ENCODE assay signal across 12 mouse cellular contexts in genomic region chr11:77806218-77806617, GRCm38 (mm10). TPM values are rescaled to one million over a fixed set of nuclear protein-coding genes. Genes with fewer than 3 reads are reported as not detected.
DNase-seq lines count a peak whose midpoint lies in the region; ATAC-seq and TF ChIP-seq lines count a peak whose summit lies in the region.
"Had no signal": no experiment of that assay in that cellular context is flagged by ENCODE, and none has a peak within 500 bp of the region (broad histone marks: within the 10 kb centered on the region; RNA-seq: fewer than 3 reads in every experiment).

No protein-coding gene starts in this region.

- H3K36me3 ChIP-seq in heart, embryonic 15.5 days, result no peaks in the 10 kb centered on the region; the same call in 1 of the 2 replicates
- no peaks in the 10 kb centered on the region for H3K36me3 ChIP-seq in forebrain, postnatal 0 days (ENCODE audit: insufficient read depth)

- H3K27ac ChIP-seq in heart, embryonic 15.5 days, result peak overlapping the region; percentile 59; the same call in 1 of the 2 replicates
- H3K27ac ChIP-seq in left cerebral cortex, adult 2 months, result no peak overlapping the region
- H3K27ac ChIP-seq in forebrain, postnatal 0 days (ENCODE audit: low read depth, low read length), result 0 out of 2 replicates have a peak overlapping the region, but pooled peaks have one; percentile 21

- 25% methylated on average over 2 of the region's 2 CpGs for WGBS in heart, embryonic 15.5 days
- WGBS in forebrain, postnatal 0 days, result 9% methylated on average over 2 of the region's 2 CpGs

- intact Hi-C loops in heart, postnatal 14 days (cut with DNase I), result no loop called here
- intact Hi-C loops in left cerebral cortex, adult 2 months (cut with DNase I), result no loop called here
- intact Hi-C loops in left cerebral cortex, postnatal 4 days (cut with DNase I), result no loop called here

- ATAC-seq in cerebellum, adult (ENCODE audit: insufficient number of reproducible peaks, low FRiP score, low TSS enrichment), result no peak
- no peak for ATAC-seq in heart, embryonic 15.5 days (replicated peaks; ENCODE audit: insufficient number of reproducible peaks, insufficient read depth, low FRiP score, low read depth)
- peak; percentile 77 for ATAC-seq in forebrain, postnatal 0 days

- H3K4me3 ChIP-seq in heart, embryonic 15.5 days, result no peak overlapping the region
- H3K4me3 ChIP-seq in left cerebral cortex, adult 2 months, result no peak overlapping the region
- no peak overlapping the region for H3K4me3 ChIP-seq in forebrain, postnatal 0 days (ENCODE audit: low read depth, low read length)

- H3K9ac ChIP-seq in heart, embryonic 15.5 days, result no peak overlapping the region; the same call in 1 of the 2 replicates
- H3K9ac ChIP-seq in forebrain, postnatal 0 days, result no peak overlapping the region

- peak; percentile 36 to 51 for DNase-seq in cerebellum, postnatal 10 days
- no peak for DNase-seq in heart, postnatal 14 days
- DNase-seq in left cerebral cortex, adult 2 months (ENCODE audit: extremely low spot score in 1 of 2, low spot score in 2 of 2), result no peak
- no peak for DNase-seq in left cerebral cortex, postnatal 4 days
- DNase-seq in forebrain, postnatal 0 days, result peak; percentile 65
- DNase-seq in spleen, postnatal 4 days (ENCODE audit: low spot score in 2 of 2), result no peak
- DNase-seq: thymus, adult 18-20 months had no signal

- H3K4me2 ChIP-seq in heart, embryonic 15.5 days, result 0 out of 2 replicates have a peak overlapping the region, but pooled peaks have one; percentile 29
- no peak overlapping the region for H3K4me2 ChIP-seq in forebrain, postnatal 0 days (ENCODE audit: low read depth)

- TF ChIP-seq CTCF in left cerebral cortex, adult 2 months (IDR thresholded peaks at IDR 0.05), result peak; percentile 16
- TF ChIP-seq CTCF in forebrain, postnatal 0 days (IDR thresholded peaks at IDR 0.05; ENCODE audit: low read depth), result peak; percentile 27; the same call in 1 of the 2 replicates

- no peaks in the 10 kb centered on the region for H3K9me3 ChIP-seq in heart, embryonic 15.5 days (replicated peaks)
- no peaks in the 10 kb centered on the region for H3K9me3 ChIP-seq in forebrain, postnatal 0 days (ENCODE audit: low read length)
- H3K9me3 ChIP-seq: G1E had no signal

- H3K27me3 ChIP-seq in heart, embryonic 15.5 days, result no peaks in the 10 kb centered on the region
- no peaks in the 10 kb centered on the region for H3K27me3 ChIP-seq in forebrain, postnatal 0 days (ENCODE audit: insufficient read depth, low read length)

- peaks cover 92% of the 10 kb centered on the region for H3K4me1 ChIP-seq in heart, embryonic 15.5 days (replicated peaks)
- 0 out of 2 replicates have a peak, but pooled peaks cover 4% of the 10 kb centered on the region for H3K4me1 ChIP-seq in forebrain, postnatal 0 days (ENCODE audit: insufficient read depth)

RNA-seq across cellular contexts. Expression of gene Gm10277, which starts 18.7 kb away (rescaled TPM):
- 0.93 and 1.4 TPM in 2 replicates for polyA plus RNA-seq in heart, embryonic 15.5 days (2015; fragmentation: Nextera tagmentation; extraction: Ambion mirVana)
- total RNA-seq in heart, postnatal 14 days (2021), result not detected
- total RNA-seq in left cerebral cortex, adult 2 months (2021), result not detected
- not detected for total RNA-seq in left cerebral cortex, postnatal 4 days (2021)
- total RNA-seq in forebrain, postnatal 0 days (2014; rRNA removed), result not detected in 2 replicates
- polyA plus RNA-seq in forebrain, postnatal 0 days (2015; fragmentation: Nextera tagmentation; extraction: Ambion mirVana), result 0.29 TPM in 1 of 2 replicates, not detected in the other
- total RNA-seq: layer of hippocampus, postnatal 25 days had no signal
- polyA plus RNA-seq: G1E; spleen, adult 2 months had no signal

RNA-seq across cellular contexts. Expression of gene Myo18a, which starts 43.2 kb away (rescaled TPM):
- polyA plus RNA-seq in heart, embryonic 15.5 days (2015; fragmentation: Nextera tagmentation; extraction: Ambion mirVana), result 107 and 109 TPM in 2 replicates
- 100 to 1,000 TPM; 252 to 259 TPM for total RNA-seq in heart, postnatal 14 days (2021)
- total RNA-seq in left cerebral cortex, adult 2 months (2021), result 100 to 1,000 TPM; 164 to 169 TPM
- 100 to 1,000 TPM; 146 to 151 TPM for total RNA-seq in left cerebral cortex, postnatal 4 days (2021)
- total RNA-seq in forebrain, postnatal 0 days (2014; rRNA removed), result 67.5 and 85.2 TPM in 2 replicates
- 23.9 and 33.8 TPM in 2 replicates for polyA plus RNA-seq in forebrain, postnatal 0 days (2015; fragmentation: Nextera tagmentation; extraction: Ambion mirVana)

Comparison
In these comparisons a context has a peak if more than half of its experiments do, and no peak if none do; other contexts are left out.
1. DNase-seq: peak in cerebellum, postnatal 10 days (2 of 2) and forebrain, postnatal 0 days (single experiment); none in heart, postnatal 14 days (0 of 2), left cerebral cortex, adult 2 months (0 of 2), left cerebral cortex, postnatal 4 days (single experiment) and spleen, postnatal 4 days (0 of 2).